11 mouse cellular contexts compared by ENCODE assay signal in the genomic region with DNA sequence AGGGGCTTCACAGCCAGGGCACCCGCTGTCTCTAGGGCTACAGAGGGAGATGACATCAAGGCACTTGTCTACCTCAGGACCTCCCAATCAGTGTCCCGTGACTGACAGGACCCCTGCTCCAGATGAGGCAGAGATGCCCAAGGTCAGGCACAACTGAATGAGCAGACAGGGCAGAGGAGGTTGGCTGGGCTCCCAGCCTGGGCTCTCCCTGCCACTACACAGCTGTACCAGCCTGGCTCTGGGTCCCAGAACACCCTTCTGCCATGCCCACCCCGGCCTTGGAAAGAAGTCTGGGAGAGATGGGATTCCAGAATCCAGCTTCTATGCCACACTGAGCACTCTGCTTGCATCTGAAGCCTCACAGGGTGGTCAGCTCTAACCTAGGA. TPM values are rescaled to one million over a fixed set of nuclear protein-coding genes. Genes with fewer than 3 reads are reported as not detected.
A peak's percentile ranks its signal among the peaks of the same experiment; 100 is the strongest.
DNase-seq lines count a peak whose midpoint lies in the region; ATAC-seq and TF ChIP-seq lines count a peak whose summit lies in the region.
"Had no signal": no experiment of that assay in that cellular context is flagged by ENCODE, and none has a peak within 500 bp of the region (broad histone marks: within the 10 kb centered on the region; RNA-seq: fewer than 3 reads in every experiment).

No protein-coding gene starts in this region.

- intact Hi-C loops in heart, postnatal 25 days (cut with DNase I), result loop anchor here (5.0 kb wide), 1 partner anchor 276 kb away; no protein-coding TSS in a partner anchor

- no peaks in the 10 kb centered on the region for H3K9me3 ChIP-seq in heart, embryonic 10.5 days
- H3K9me3 ChIP-seq in E14TG2a.4 (ENCODE audit: low read length), result no peaks in the 10 kb centered on the region
- no peaks in the 10 kb centered on the region for H3K9me3 ChIP-seq in forebrain, embryonic 15.5 days

- ATAC-seq in forebrain, embryonic 15.5 days (replicated peaks), result peak; percentile 14; the same call in 1 of the 2 replicates
- ATAC-seq: intestine, postnatal 0 days had no signal

- DNase-seq in heart, embryonic 10.5 days (ENCODE audit: low spot score), result no peak
- no peak for DNase-seq in heart, postnatal 25 days (ENCODE audit: low spot score)
- peak; percentile 21 for DNase-seq in kidney, postnatal 10 days
- DNase-seq in kidney, adult 9 months, result no peak
- DNase-seq in right cerebral cortex, postnatal 14 days, result no peak
- DNase-seq in spleen, postnatal 36 days (ENCODE audit: low spot score in 2 of 2), result no peak

- no peak overlapping the region for H3K9ac ChIP-seq in forebrain, embryonic 15.5 days (replicated peaks)

- no peaks in the 10 kb centered on the region for H3K27me3 ChIP-seq in heart, embryonic 10.5 days (ENCODE audit: insufficient read depth, poor library complexity, severe bottlenecking)
- H3K27me3 ChIP-seq in E14TG2a.4 (ENCODE audit: insufficient read depth, low read length), result no peaks in the 10 kb centered on the region
- H3K27me3 ChIP-seq in forebrain, embryonic 15.5 days, result no peaks in the 10 kb centered on the region

- H3K4me3 ChIP-seq in heart, embryonic 10.5 days, result peak overlapping the region; percentile 20; the same call in 1 of the 2 replicates
- H3K4me3 ChIP-seq in E14TG2a.4 (replicated peaks; ENCODE audit: low read length), result 0 out of 2 replicates have a peak overlapping the region, but pooled peaks have one; percentile 49
- no peak overlapping the region for H3K4me3 ChIP-seq in forebrain, embryonic 15.5 days
- H3K4me3 ChIP-seq: erythroblast, embryonic 14.5 days had no signal

- peak overlapping the region; percentile 74 for H3K27ac ChIP-seq in heart, embryonic 10.5 days
- H3K27ac ChIP-seq in forebrain, embryonic 15.5 days (replicated peaks), result no peak overlapping the region

- no peaks in the 10 kb centered on the region for H3K36me3 ChIP-seq in heart, embryonic 10.5 days
- H3K36me3 ChIP-seq in E14TG2a.4 (ENCODE audit: insufficient read depth, low read length), result peaks cover 40% of the 10 kb centered on the region
- no peaks in the 10 kb centered on the region for H3K36me3 ChIP-seq in forebrain, embryonic 15.5 days

- WGBS in heart, embryonic 10.5 days, result 26% methylated on average over 2 of the region's 3 CpGs
- 50% methylated on average over 3 of the region's 3 CpGs for WGBS in forebrain, embryonic 15.5 days

- peaks cover 82% of the 10 kb centered on the region for H3K4me1 ChIP-seq in heart, embryonic 10.5 days
- H3K4me1 ChIP-seq in E14TG2a.4 (replicated peaks; ENCODE audit: low read depth, low read length), result peaks cover 89% of the 10 kb centered on the region
- peaks cover 17% of the 10 kb centered on the region for H3K4me1 ChIP-seq in forebrain, embryonic 15.5 days

- no peak for TF ChIP-seq CTCF in E14TG2a.4 (conservative IDR thresholded peaks at IDR 0.05; ENCODE audit: low read length)

- H3K4me2 ChIP-seq in forebrain, embryonic 15.5 days (replicated peaks), result no peak overlapping the region

RNA-seq across cellular contexts. Expression of gene Omp, which starts 11.0 kb away (rescaled TPM):
- polyA plus RNA-seq in heart, embryonic 10.5 days (2016; fragmentation: Nextera tagmentation; extraction: Ambion mirVana), result 0.33 TPM in 2 replicates
- under 1 TPM in 1 of 2 experiments, not detected in 1; 0.11 TPM for total RNA-seq in heart, postnatal 25 days (2021)
- polyA plus RNA-seq in forebrain, embryonic 15.5 days (2015; fragmentation: Nextera tagmentation; extraction: Ambion mirVana), result 0.46 and 0.47 TPM in 2 replicates

RNA-seq across cellular contexts. Expression of gene Capn5, which starts 21.8 kb away (rescaled TPM):
- 9.4 and 11.0 TPM in 2 replicates for polyA plus RNA-seq in heart, embryonic 10.5 days (2016; fragmentation: Nextera tagmentation; extraction: Ambion mirVana)
- 1 to 10 TPM; 1.9 to 2.0 TPM for total RNA-seq in heart, postnatal 25 days (2021)
- polyA plus RNA-seq in forebrain, embryonic 15.5 days (2015; fragmentation: Nextera tagmentation; extraction: Ambion mirVana), result 15.5 and 15.9 TPM in 2 replicates

RNA-seq across cellular contexts. Expression of gene Myo7a, which starts 36.9 kb away (rescaled TPM):
- 16.4 and 17.3 TPM in 2 replicates for polyA plus RNA-seq in heart, embryonic 10.5 days (2016; fragmentation: Nextera tagmentation; extraction: Ambion mirVana)
- total RNA-seq in heart, postnatal 25 days (2021), result 1 to 10 TPM; 4.2 to 5.4 TPM
- 15.8 and 15.9 TPM in 2 replicates for polyA plus RNA-seq in forebrain, embryonic 15.5 days (2015; fragmentation: Nextera tagmentation; extraction: Ambion mirVana)

RNA-seq across cellular contexts. Expression of gene B3gnt6, which starts 43.0 kb away (rescaled TPM):
- polyA plus RNA-seq in heart, embryonic 10.5 days (2016; fragmentation: Nextera tagmentation; extraction: Ambion mirVana), result 0.06 TPM in 1 of 2 replicates, not detected in the other
- total RNA-seq in heart, postnatal 25 days (2021), result not detected
- 0.15 and 0.42 TPM in 2 replicates for polyA plus RNA-seq in forebrain, embryonic 15.5 days (2015; fragmentation: Nextera tagmentation; extraction: Ambion mirVana)
- total RNA-seq: gastrocnemius, postnatal 10 days had no signal
- polyA plus RNA-seq: erythroblast, embryonic 14.5 days had no signal
